Mouse (Mus musculus) layer of hippocampus, adult 2 months (tissue): ENCODE data around the gene Dera. TPM values are rescaled to one million over a fixed set of nuclear protein-coding genes. Genes with fewer than 3 reads are reported as not detected.

Experiments
- DNase-seq, 2 experiments: peaks; one replicate each; pipeline ENCODE4 v3.0.0; 2022; ENCODE audit warnings: low spot score in 2 of 2
- H3K27ac ChIP-seq: fragments of 200-600 bp; 2 replicates; pipeline ENCODE4 v1.8.1; 2022
- H3K4me3 ChIP-seq: fragments of 200-600 bp; 2 replicates; pipeline ENCODE4 v1.8.1; 2022; ENCODE audit warnings: mild to moderate bottlenecking
- CTCF ChIP-seq: fragments of 200-600 bp; conservative IDR thresholded peaks from 2 replicates; pipeline ENCODE4 v1.8.1; 2022; ENCODE audit warnings: antibody characterized with exemption, mild to moderate bottlenecking, moderate library complexity
- total RNA-seq, 2 experiments: library from RNA; stranded (reverse); gene quantifications; 2 replicates each; pipeline ENCODE4 v1.2.3; 2021

Dera gene
- total RNA-seq, 2 experiments from 2014 or later: 5.1 to 6.1 TPM

DNA sequence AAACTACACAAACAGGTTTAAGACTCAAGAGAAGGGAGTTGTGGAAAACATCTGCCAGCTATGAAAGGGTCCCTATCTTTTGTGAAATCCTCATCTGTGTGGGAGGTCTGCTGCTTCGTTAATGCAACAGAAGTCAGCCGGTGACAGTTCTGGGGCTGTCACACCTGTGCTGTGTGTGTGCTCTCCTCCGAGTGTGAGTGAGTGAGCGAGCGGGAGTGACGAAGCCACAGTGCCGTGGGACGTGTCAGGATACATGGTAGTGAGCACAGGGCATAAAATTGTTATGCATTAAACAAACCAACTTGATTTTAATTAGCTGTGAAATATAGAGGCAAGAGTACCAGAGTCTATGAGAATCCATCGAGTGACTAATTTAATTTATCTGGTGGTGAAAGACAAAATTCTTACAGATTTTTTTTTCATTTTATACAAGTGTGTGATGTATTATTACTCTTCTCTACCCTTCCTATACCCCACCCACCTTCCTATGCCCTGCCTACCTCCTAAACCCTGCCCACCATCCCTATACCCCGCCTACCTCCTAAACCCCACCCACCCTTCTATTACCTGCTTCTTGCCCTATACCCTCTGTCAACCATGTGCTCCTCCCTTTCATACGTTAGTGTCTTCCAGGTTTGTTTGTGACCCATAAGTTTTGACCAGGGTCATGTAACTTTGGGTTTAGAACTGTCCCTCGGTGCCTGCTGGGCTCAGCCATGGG, 74.9 kb downstream of the Dera start:
- H3K4me3 ChIP-seq: no peak overlapping the region
- no peak overlapping the region for H3K27ac ChIP-seq
- TF ChIP-seq CTCF: no peak
- no peak for DNase-seq

DNA sequence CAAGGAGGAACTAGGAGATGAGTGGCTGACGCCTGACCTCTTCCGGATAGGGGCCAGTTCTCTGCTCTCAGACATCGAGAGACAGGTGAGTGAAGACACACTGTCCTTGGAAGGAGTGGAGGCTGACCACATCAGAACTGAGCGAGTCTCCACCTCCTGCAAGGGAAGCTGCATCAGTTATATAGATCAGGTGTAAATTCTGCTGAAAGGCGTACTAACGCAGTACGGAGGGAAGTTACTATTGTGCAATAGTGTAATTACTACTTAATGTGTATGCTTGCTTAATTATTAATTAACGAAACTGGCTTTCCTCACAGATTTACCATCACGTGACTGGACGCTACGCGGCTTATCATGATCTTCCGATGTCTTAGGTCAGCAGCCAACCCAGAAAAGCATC, 82.5 kb downstream of the Dera start:
- Histone ChIP-seq H3K4me3 (no peak overlapping the region), H3K27ac (no peak overlapping the region)
- TF ChIP-seq CTCF: no peak
- DNase-seq: no peak

DNA sequence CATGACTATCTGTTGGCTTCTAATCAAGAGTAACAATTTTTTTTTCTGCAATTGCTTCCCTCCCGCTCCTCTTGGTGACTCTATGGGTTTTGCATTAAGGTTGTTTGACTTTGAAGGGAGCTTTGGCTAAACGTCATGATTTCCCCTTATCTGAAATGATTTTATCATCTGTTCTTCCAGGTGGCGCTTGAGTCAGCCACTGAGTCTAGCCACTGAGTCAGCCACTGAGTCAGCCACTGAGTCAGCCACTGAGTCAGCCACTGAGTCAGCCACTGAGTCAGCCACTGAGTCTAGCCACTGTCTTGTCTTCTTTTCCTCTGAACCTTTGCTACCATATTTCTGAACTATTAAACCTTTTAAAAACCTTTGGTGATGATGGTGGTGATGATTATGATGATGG, 89.0 kb downstream of the Dera start:
- Histone ChIP-seq H3K4me3 (no peak overlapping the region), H3K27ac (no peak overlapping the region)
- DNase-seq: peak in 1 of 2 experiments; percentile 16
- TF ChIP-seq CTCF: no peak

DNA sequence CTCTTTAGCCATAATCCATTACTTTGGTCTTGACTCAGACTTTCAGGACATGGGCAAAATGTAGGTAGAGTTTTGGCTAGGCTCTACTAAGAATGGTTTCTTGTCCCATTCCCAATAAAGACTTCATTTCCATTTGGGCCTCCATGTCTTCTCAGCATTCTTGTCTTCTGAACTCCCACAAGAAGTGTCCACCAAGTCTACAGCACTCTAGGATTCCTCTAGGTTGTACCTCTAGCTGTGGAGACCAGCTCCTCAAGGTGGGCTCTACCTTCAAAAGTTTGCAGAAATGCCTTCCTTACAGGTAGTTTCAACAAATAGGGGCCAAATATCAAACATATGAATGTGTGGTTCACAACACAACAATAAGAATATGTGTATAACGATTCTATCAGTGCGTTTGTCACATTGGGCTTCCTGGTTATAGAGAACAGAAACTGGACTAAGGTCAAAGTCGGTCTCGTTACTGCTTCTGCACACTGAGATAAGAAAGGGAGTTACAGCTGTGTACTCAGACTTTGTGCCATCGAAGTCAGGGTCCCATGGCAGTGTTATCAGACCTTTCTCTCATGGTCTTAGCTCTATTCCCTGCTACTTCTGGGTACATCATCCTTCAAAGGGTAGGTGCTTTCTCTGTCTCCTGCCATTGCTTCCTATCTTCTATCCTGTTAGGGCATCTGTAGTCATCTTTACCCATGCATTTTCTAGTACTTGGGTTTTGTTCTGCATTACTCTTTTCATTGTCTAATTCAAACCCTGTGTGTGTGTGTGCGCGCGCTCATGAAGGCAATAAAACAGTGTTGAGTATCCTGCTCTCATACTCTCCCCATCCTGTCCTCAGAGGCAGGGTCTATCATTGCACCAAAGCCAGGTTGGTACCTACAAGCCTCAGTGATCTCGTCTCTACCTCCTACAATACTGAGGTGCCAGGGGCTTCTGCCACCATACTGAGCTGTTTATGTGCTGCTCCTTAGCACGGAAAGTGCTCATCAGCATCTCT, 103.2 kb downstream of the Dera start:
- no peak for DNase-seq
- H3K27ac ChIP-seq: no peak overlapping the region
- no peak overlapping the region for H3K4me3 ChIP-seq
- no peak for TF ChIP-seq CTCF

DNA sequence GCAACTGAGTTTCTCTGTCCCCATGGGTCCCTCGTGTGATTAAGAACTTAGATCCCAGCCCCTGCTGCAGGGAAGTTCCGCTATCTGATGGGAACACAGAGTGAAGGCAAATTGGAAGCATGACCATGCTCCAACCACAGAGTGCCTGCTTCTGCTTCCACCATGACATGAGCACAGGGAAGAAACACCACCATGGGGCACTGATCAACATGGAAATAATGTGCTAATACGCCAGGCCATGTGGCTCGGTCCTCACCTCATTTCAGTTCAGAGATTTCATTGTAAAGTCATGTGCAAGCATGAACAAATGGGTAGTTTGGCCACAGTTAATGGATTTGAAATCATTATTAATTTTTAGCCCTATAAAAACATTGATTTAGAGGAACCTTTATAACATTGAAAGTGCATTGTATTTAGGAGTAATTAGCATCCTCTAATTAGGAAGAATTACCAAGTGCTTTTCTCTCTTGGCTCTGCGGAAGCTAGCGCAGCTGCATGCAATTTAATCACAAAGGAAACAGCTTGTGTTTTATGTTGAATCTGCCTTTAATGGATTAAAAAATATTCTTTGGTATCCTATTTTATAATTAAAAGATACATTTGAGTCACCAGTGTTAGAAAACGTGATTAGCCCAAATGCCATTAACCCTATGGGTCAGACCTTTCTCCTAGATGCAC, 115.7 kb downstream of the Dera start:
- peak overlapping the region; percentile 59 for H3K27ac ChIP-seq
- DNase-seq: peak in 1 of 2 experiments; percentile 48
- H3K4me3 ChIP-seq: no peak overlapping the region
- TF ChIP-seq CTCF: no peak

DNA sequence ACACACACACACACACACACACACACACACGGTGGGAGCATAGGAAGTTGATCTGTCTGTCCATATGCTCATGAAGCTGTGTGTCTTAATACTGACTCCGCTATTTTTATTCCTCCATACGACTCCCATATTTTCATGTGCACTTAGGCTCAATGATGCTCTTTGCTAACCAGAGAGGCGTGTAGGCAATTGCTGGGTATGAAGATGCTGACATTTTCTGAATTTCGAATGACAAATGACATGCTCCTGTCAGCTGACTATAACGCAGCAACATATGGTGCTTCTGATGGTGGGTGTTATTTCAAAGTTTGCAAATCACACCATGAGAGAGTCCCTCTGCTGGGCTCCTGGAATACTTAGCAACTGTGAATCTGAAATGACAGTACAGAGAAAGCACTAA, 116.3 kb downstream of the Dera start:
- TF ChIP-seq CTCF: peak; percentile 61
- Histone ChIP-seq H3K27ac (peak overlapping the region; percentile 75), H3K4me3 (no peak overlapping the region)
- DNase-seq: peak; percentile 54 to 80

DNA sequence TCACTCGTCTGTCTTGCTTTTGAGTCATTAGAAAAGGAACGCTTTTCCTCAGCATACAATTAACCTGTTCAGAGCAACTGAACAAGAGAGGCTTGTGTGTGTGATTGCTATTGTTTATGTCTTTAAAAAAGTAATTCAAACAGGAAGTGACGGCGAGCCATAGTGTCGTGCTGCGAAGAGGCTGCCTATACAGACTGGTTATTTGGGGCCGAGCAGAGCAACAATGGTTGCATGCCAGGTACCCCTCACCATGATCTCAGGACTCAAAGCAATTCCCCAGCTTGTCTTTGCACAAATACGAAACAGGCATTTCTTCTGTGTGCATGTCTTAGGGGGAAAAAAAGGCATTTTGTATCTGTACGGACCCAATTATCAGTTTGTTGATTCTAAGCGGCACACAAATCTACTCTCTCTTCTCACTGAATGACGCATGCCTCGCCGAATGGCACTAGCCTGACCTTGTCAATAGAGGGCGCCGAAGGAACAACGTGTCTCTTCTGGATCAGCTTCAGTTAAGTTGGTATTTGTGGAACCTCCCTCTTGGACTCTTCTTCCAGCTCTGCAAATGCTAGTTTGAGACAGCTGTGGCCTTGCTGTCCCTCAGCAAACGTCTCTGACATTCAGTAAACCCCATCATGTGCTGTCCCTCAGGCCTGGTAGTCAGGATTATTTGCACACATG, 117.8 kb downstream of the Dera start:
- TF ChIP-seq CTCF: peak; percentile 85
- Histone ChIP-seq H3K4me3 (no peak overlapping the region), H3K27ac (peak overlapping the region; percentile 75)
- peak; percentile 76 to 82 for DNase-seq

DNA sequence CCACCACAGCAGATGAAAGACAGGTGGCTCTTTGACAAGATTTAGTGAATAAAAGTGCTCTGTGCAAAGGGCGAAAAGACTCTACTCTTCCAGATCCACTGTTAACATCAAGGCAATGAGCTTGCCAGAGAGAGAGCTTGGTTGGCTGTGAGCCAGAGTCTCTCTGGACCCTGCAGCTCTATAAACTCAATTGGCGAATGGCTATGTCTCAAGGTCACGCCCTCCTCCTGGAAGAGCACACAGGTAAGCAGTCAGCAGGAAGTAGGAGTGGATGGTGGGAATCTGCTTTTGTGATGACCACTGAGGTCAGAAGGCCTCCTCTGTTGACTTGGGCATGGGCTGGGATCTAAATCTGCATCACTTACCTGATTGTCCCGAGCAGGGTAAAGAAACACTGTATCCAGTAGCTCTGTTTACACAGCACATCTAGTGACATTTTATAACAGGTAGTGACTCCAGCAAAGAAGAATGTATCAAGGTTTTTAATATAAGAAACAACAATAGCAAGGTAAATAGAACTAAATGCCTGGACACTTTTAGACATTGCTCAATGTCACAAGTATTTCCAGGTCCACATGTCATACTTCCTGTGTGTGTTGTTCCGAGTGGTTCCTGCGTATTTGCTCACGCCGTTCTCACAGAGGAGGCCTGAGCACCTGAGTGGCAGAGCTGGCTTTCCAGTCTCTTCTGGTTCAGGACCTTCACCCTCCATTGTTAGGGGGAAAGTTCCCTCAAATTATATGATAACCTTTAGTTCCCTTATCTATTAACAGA, 120.3 kb downstream of the Dera start:
- no peak for TF ChIP-seq CTCF

DNA sequence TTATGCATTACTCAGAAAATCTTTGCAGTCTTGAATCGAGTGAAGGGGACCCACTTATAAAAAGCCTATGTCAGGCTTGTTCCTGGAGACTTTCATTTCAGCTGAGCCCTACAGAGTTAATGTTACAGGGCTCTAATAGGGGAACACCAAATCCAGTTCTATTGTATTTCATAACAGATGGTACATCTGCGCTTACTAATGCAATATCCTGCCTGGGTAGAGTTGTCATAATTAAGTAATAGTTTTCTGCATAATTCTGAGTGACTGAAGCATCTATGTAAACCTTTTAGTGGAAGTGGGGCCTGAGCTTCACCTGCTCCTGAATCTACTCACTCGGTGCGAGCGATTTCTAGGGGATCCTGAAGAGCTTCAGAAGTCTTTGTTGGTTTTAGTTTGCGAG, 131.3 kb downstream of the Dera start:
- no peak for DNase-seq
- H3K27ac ChIP-seq: peak overlapping the region; percentile 54
- no peak overlapping the region for H3K4me3 ChIP-seq
- no peak for TF ChIP-seq CTCF

More for the DNA sequence above, 120.3 kb downstream of the Dera start:
- DNase-seq: no peak
- H3K27ac ChIP-seq: no peak overlapping the region
- no peak overlapping the region for H3K4me3 ChIP-seq

DNA sequence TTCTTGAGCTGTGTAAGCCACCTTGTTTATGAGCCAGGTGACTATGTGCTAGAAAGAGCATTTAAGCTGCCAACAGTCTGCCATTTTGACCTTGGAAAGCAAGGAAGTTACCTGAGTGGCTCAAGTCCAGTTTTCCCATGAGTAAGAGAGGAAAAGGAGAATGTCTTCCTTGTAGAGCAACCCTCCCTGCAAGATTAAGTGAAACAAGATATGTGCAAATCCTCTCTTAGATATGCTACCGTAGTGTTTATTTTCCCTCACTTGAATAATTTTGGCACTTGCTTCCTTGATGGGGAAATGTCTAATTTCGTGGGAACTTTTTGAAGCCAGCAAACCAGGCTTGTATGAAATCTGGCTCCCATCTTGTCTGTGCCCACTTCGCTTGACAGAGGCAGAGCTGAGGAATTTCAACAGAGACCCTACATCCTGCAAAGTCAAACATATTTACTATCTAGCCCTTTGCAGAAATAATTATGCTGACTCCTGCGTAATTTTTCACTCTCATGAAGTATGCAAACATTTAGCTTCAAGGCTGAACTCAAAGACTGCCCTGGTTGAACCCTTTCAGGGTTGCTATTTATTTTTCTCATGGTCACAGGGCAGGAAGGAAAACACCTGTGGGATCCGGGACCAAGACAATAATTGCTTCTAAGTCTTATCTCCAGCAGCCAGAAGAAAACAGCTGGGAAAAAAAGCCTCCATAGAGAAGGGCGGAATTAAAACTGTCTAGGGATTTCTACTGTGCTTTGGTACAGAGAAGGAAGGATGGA, 132.0 kb downstream of the Dera start:
- Histone ChIP-seq H3K4me3 (no peak overlapping the region), H3K27ac (peak overlapping the region; percentile 54)
- DNase-seq: no peak
- TF ChIP-seq CTCF: no peak

DNA sequence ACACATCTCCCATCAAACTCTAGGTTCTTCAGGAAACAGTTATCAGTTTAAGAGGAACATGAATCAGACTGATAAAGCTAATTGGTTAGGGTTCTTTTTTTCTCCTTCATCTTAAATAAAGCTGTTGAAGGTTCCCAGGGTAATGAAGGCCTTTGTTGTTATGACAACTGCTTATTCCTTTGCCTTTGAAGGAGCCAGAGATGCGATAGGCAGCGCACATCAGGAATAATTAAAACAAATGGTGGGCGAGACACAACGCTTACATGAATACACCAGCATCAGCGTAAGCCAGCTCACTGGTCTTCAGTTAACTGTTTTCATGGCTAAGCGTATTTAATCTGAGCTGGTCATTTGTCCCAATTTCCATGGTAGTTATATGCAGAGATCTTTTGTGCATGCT, 132.9 kb downstream of the Dera start:
- DNase-seq: no peak
- Histone ChIP-seq H3K27ac (no peak overlapping the region), H3K4me3 (no peak overlapping the region)
- TF ChIP-seq CTCF: no peak
